Mouse (Mus musculus): ENCODE measurements around the gene Slc22a20. TPM values are rescaled to one million over a fixed set of nuclear protein-coding genes. Genes with fewer than 3 reads are reported as not detected.
A peak's percentile ranks its signal among the peaks of the same experiment; 100 is the strongest.

Gene Slc22a20
- polyA plus RNA-seq, 1 experiment from 2014 or later: not detected

- no peak overlapping the region for H3K4me3 ChIP-seq (ENCODE audit: low read depth, low read length)
- no peak overlapping the region for H3K9ac ChIP-seq (ENCODE audit: low read depth, low read length)
- peaks cover 15% of the 10 kb centered on the region for H3K27me3 ChIP-seq (ENCODE audit: control insufficient read depth, insufficient read depth, low read length)
- 36% methylated on average over 7 of the region's 7 CpGs for WGBS
- no peak overlapping the region for H3K4me2 ChIP-seq (replicated peaks; ENCODE audit: low read depth, low read length)
- ATAC-seq (ENCODE audit: low FRiP score) (no peak), DNase-seq (ENCODE audit: low spot score) (peak; percentile 21)
- no peaks in the 10 kb centered on the region for H3K36me3 ChIP-seq (ENCODE audit: control insufficient read depth, insufficient read depth, low read length)
- H3K27ac ChIP-seq (ENCODE audit: low read depth, low read length): no peak overlapping the region
- H3K4me1 ChIP-seq (replicated peaks; ENCODE audit: control insufficient read depth, insufficient read depth, low read length): peaks cover 4% of the 10 kb centered on the region; the same call in 1 of the 2 replicates
- H3K9me3 ChIP-seq (ENCODE audit: control insufficient read depth, low read length): no peaks in the 10 kb centered on the region
These were observed 30.6 kb upstream of the Slc22a20 start for GRCm38 (mm10) chr19:6016532-6016931.

GRCm38 (mm10) chr19:6015511-6016315, 29.8 kb upstream of the Slc22a20 start, which contains the start of gene Capn1:
Gene Capn1, minus strand, starts transcription at chr19:6015897.
- H3K4me3 ChIP-seq (ENCODE audit: low read depth, low read length): peak within 1 kb of the TSS; percentile 45
- 3% methylated on average over 38 of the region's 40 CpGs for WGBS
- DNase-seq (ENCODE audit: low spot score) (peak; percentile 77), ATAC-seq (ENCODE audit: low FRiP score) (peak; percentile 75)
- H3K9ac ChIP-seq (ENCODE audit: low read depth, low read length): peak within 1 kb of the TSS; percentile 44
- H3K4me1 ChIP-seq (replicated peaks; ENCODE audit: control insufficient read depth, insufficient read depth, low read length): peaks cover 4% of the 10 kb centered on the region; the same call in 1 of the 2 replicates
- no peak within 1 kb of the TSS; the same call in 1 of the 2 replicates for H3K27ac ChIP-seq (ENCODE audit: low read depth, low read length)
- H3K36me3 ChIP-seq (ENCODE audit: control insufficient read depth, insufficient read depth, low read length): no peaks in the 10 kb centered on the region
- peaks cover 15% of the 10 kb centered on the region for H3K27me3 ChIP-seq (ENCODE audit: control insufficient read depth, insufficient read depth, low read length)
- H3K9me3 ChIP-seq (ENCODE audit: control insufficient read depth, low read length): no peaks in the 10 kb centered on the region
- H3K4me2 ChIP-seq (replicated peaks; ENCODE audit: low read depth, low read length): peak within 1 kb of the TSS; percentile 64

GRCm38 (mm10) chr19:6014991-6015510, 29.1 kb upstream of the Slc22a20 start:
- peaks cover 15% of the 10 kb centered on the region for H3K27me3 ChIP-seq (ENCODE audit: control insufficient read depth, insufficient read depth, low read length)
- H3K9ac ChIP-seq (ENCODE audit: low read depth, low read length): peak overlapping the region; percentile 44
- ATAC-seq (ENCODE audit: low FRiP score): peak; percentile 61
- WGBS: 3% methylated on average over 11 of the region's 18 CpGs
- DNase-seq (ENCODE audit: low spot score): peak; percentile 55
- peaks cover 4% of the 10 kb centered on the region; the same call in 1 of the 2 replicates for H3K4me1 ChIP-seq (replicated peaks; ENCODE audit: control insufficient read depth, insufficient read depth, low read length)
- peak overlapping the region; percentile 45 for H3K4me3 ChIP-seq (ENCODE audit: low read depth, low read length)
- H3K9me3 ChIP-seq (ENCODE audit: control insufficient read depth, low read length): no peaks in the 10 kb centered on the region
- H3K36me3 ChIP-seq (ENCODE audit: control insufficient read depth, insufficient read depth, low read length): no peaks in the 10 kb centered on the region
- peak overlapping the region; percentile 64 for H3K4me2 ChIP-seq (replicated peaks; ENCODE audit: low read depth, low read length)
- no peak overlapping the region for H3K27ac ChIP-seq (ENCODE audit: low read depth, low read length)

GRCm38 (mm10) chr19:6013691-6014090, 27.7 kb upstream of the Slc22a20 start:
- Histone ChIP-seq H3K9ac (ENCODE audit: low read depth, low read length) (no peak overlapping the region), H3K9me3 (ENCODE audit: control insufficient read depth, low read length) (no peaks in the 10 kb centered on the region), H3K36me3 (ENCODE audit: control insufficient read depth, insufficient read depth, low read length) (no peaks in the 10 kb centered on the region), H3K27me3 (ENCODE audit: control insufficient read depth, insufficient read depth, low read length) (peaks cover 15% of the 10 kb centered on the region), H3K4me1 (replicated peaks; ENCODE audit: control insufficient read depth, insufficient read depth, low read length) (peaks cover 4% of the 10 kb centered on the region; the same call in 1 of the 2 replicates), H3K4me3 (ENCODE audit: low read depth, low read length) (no peak overlapping the region), H3K27ac (ENCODE audit: low read depth, low read length) (no peak overlapping the region), H3K4me2 (replicated peaks; ENCODE audit: low read depth, low read length) (no peak overlapping the region)
- ATAC-seq (ENCODE audit: low FRiP score) (no peak), DNase-seq (ENCODE audit: low spot score) (no peak)
- WGBS: 90% methylated on average over 10 of the region's 10 CpGs

GRCm38 (mm10) chr19:6009137-6009536, 23.2 kb upstream of the Slc22a20 start:
- H3K36me3 ChIP-seq (ENCODE audit: control insufficient read depth, insufficient read depth, low read length): no peaks in the 10 kb centered on the region
- no peak overlapping the region for H3K4me2 ChIP-seq (replicated peaks; ENCODE audit: low read depth, low read length)
- H3K27ac ChIP-seq (ENCODE audit: low read depth, low read length): no peak overlapping the region
- H3K4me1 ChIP-seq (replicated peaks; ENCODE audit: control insufficient read depth, insufficient read depth, low read length): no peaks in the 10 kb centered on the region
- DNase-seq (ENCODE audit: low spot score) (no peak), ATAC-seq (ENCODE audit: low FRiP score) (no peak)
- no peaks in the 10 kb centered on the region for H3K9me3 ChIP-seq (ENCODE audit: control insufficient read depth, low read length)
- H3K9ac ChIP-seq (ENCODE audit: low read depth, low read length): no peak overlapping the region
- 77% methylated on average over 8 of the region's 8 CpGs for WGBS
- H3K4me3 ChIP-seq (ENCODE audit: low read depth, low read length): no peak overlapping the region
- H3K27me3 ChIP-seq (ENCODE audit: control insufficient read depth, insufficient read depth, low read length): 0 out of 2 replicates have a peak, but pooled peaks cover 1% of the 10 kb centered on the region

- Histone ChIP-seq H3K9me3 (ENCODE audit: control insufficient read depth, low read length) (no peaks in the 10 kb centered on the region), H3K9ac (ENCODE audit: low read depth, low read length) (no peak overlapping the region), H3K4me2 (replicated peaks; ENCODE audit: low read depth, low read length) (no peak overlapping the region), H3K36me3 (ENCODE audit: control insufficient read depth, insufficient read depth, low read length) (no peaks in the 10 kb centered on the region), H3K4me3 (ENCODE audit: low read depth, low read length) (no peak overlapping the region), H3K27me3 (ENCODE audit: control insufficient read depth, insufficient read depth, low read length) (no peaks in the 10 kb centered on the region), H3K4me1 (replicated peaks; ENCODE audit: control insufficient read depth, insufficient read depth, low read length) (no peaks in the 10 kb centered on the region), H3K27ac (ENCODE audit: low read depth, low read length) (no peak overlapping the region)
- DNase-seq (ENCODE audit: low spot score): no peak
- no peak for ATAC-seq (ENCODE audit: low FRiP score)
- 88% methylated on average over 13 of the region's 13 CpGs for WGBS
These were observed 21.1 kb upstream of the Slc22a20 start for GRCm38 (mm10) chr19:6007013-6007412.

- no peaks in the 10 kb centered on the region for H3K9me3 ChIP-seq (ENCODE audit: control insufficient read depth, low read length)
- no peaks in the 10 kb centered on the region for H3K27me3 ChIP-seq (ENCODE audit: control insufficient read depth, insufficient read depth, low read length)
- 69% methylated on average over 11 of the region's 11 CpGs for WGBS
- no peak for ATAC-seq (ENCODE audit: low FRiP score)
- no peak overlapping the region for H3K4me2 ChIP-seq (replicated peaks; ENCODE audit: low read depth, low read length)
- H3K9ac ChIP-seq (ENCODE audit: low read depth, low read length): no peak overlapping the region
- no peak overlapping the region for H3K4me3 ChIP-seq (ENCODE audit: low read depth, low read length)
- H3K4me1 ChIP-seq (replicated peaks; ENCODE audit: control insufficient read depth, insufficient read depth, low read length): no peaks in the 10 kb centered on the region
- no peak for DNase-seq (ENCODE audit: low spot score)
- H3K27ac ChIP-seq (ENCODE audit: low read depth, low read length): no peak overlapping the region
- no peaks in the 10 kb centered on the region for H3K36me3 ChIP-seq (ENCODE audit: control insufficient read depth, insufficient read depth, low read length)
These were observed 19.6 kb upstream of the Slc22a20 start for GRCm38 (mm10) chr19:6005541-6005940.

GRCm38 (mm10) chr19:5999969-6000368, 14.0 kb upstream of the Slc22a20 start:
- H3K4me1 ChIP-seq (replicated peaks; ENCODE audit: control insufficient read depth, insufficient read depth, low read length): no peaks in the 10 kb centered on the region
- DNase-seq (ENCODE audit: low spot score) (no peak), ATAC-seq (ENCODE audit: low FRiP score) (no peak)
- H3K36me3 ChIP-seq (ENCODE audit: control insufficient read depth, insufficient read depth, low read length): no peaks in the 10 kb centered on the region
- no peak overlapping the region for H3K27ac ChIP-seq (ENCODE audit: low read depth, low read length)
- no peaks in the 10 kb centered on the region for H3K9me3 ChIP-seq (ENCODE audit: control insufficient read depth, low read length)
- no peaks in the 10 kb centered on the region for H3K27me3 ChIP-seq (ENCODE audit: control insufficient read depth, insufficient read depth, low read length)
- no peak overlapping the region for H3K9ac ChIP-seq (ENCODE audit: low read depth, low read length)
- no peak overlapping the region for H3K4me2 ChIP-seq (replicated peaks; ENCODE audit: low read depth, low read length)
- H3K4me3 ChIP-seq (ENCODE audit: low read depth, low read length): no peak overlapping the region
- WGBS: 82% methylated on average over 5 of the region's 5 CpGs

GRCm38 (mm10) chr19:5998180-5998579, 12.2 kb upstream of the Slc22a20 start:
- DNase-seq (ENCODE audit: low spot score): no peak
- no peak for ATAC-seq (ENCODE audit: low FRiP score)
- WGBS: 82% methylated on average over 3 of the region's 3 CpGs
- Histone ChIP-seq H3K27me3 (ENCODE audit: control insufficient read depth, insufficient read depth, low read length) (no peaks in the 10 kb centered on the region), H3K27ac (ENCODE audit: low read depth, low read length) (no peak overlapping the region), H3K4me1 (replicated peaks; ENCODE audit: control insufficient read depth, insufficient read depth, low read length) (no peaks in the 10 kb centered on the region), H3K4me2 (replicated peaks; ENCODE audit: low read depth, low read length) (no peak overlapping the region), H3K9ac (ENCODE audit: low read depth, low read length) (no peak overlapping the region), H3K4me3 (ENCODE audit: low read depth, low read length) (no peak overlapping the region), H3K9me3 (ENCODE audit: control insufficient read depth, low read length) (no peaks in the 10 kb centered on the region), H3K36me3 (ENCODE audit: control insufficient read depth, insufficient read depth, low read length) (no peaks in the 10 kb centered on the region)

All from hindbrain, embryonic 11.5 days (tissue).